Mouse (Mus musculus): ENCODE data around the gene Lpin2.

GRCm38 (mm10) chr17:71193485-71193884 lies 11.1 kb downstream of the Lpin2 start:
- no peak for TF ChIP-seq CTCF (IDR thresholded peaks at IDR 0.05; ENCODE audit: insufficient read depth, low read length)
- TF ChIP-seq POLR2A (IDR thresholded peaks at IDR 0.05; ENCODE audit: borderline replicate concordance, extremely low read depth, low read depth, low read length), result no peak

Data from lung, adult 2 months (tissue).